Mouse (Mus musculus) hindbrain, embryonic 13.5 days (tissue): ENCODE measurements around the gene Scn10a. TPM values are rescaled to one million over a fixed set of nuclear protein-coding genes. Genes with fewer than 3 reads are reported as not detected.

Experiments
- ATAC-seq: fragments of 200-750 bp; cut with Nextera tagmentation; 2 replicates; pipeline ENCODE4 v1.8.0; 2017; ENCODE audit warnings: moderate TSS enrichment; ENCODE audit not compliant: low FRiP score
- H3K27ac ChIP-seq: fragments of 300-500 bp; sonication (generic); 2 replicates; pipeline ENCODE4 v1.5.1; 2015; ENCODE audit warnings: inconsistent platforms, mild to moderate bottlenecking, moderate library complexity
- H3K27me3 ChIP-seq: fragments of 300-500 bp; sonication (generic); 2 replicates; pipeline ENCODE4 v1.6.1; 2015; ENCODE audit warnings: mild to moderate bottlenecking, inconsistent platforms
- H3K36me3 ChIP-seq: fragments of 300-500 bp; sonication (generic); 2 replicates; pipeline ENCODE4 v1.6.1; 2015; ENCODE audit warnings: mild to moderate bottlenecking, inconsistent platforms
- H3K4me1 ChIP-seq: fragments of 300-500 bp; sonication (generic); replicated peaks from 2 replicates; pipeline ENCODE4 v1.6.1; 2015; ENCODE audit warnings: inconsistent platforms
- H3K4me2 ChIP-seq: fragments of 300-500 bp; sonication (generic); 2 replicates; pipeline ENCODE4 v1.6.1; 2015; ENCODE audit warnings: inconsistent platforms, mild to moderate bottlenecking, moderate library complexity
- H3K4me3 ChIP-seq: fragments of 300-500 bp; sonication (generic); 2 replicates; pipeline ENCODE4 v1.5.1; 2015; ENCODE audit warnings: mild to moderate bottlenecking, inconsistent platforms
- H3K9ac ChIP-seq: fragments of 300-500 bp; sonication (generic); 2 replicates; pipeline ENCODE4 v1.6.1; 2015; ENCODE audit warnings: mild to moderate bottlenecking, inconsistent platforms
- H3K9me3 ChIP-seq: fragments of 300-500 bp; sonication (generic); 2 replicates; pipeline ENCODE4 v1.6.1; 2016; ENCODE audit warnings: inconsistent platforms
- WGBS: fragments of 180-500 bp; shearing (Covaris S2); methylation state at CpG from one replicate; pipeline ENCODE4 v1.1.7; 2015; 5-methylcytosine and 5-hydroxymethylcytosine counted together
- polyA plus RNA-seq: library from polyadenylated mRNA; unstranded; fragments of >200 nt; fragmentation: Nextera tagmentation; extraction: Ambion mirVana; gene quantifications from 2 replicates; pipeline ENCODE4 v1.2.1, GENCODE M21; 2015

Gene Scn10a
- polyA plus RNA-seq, 1 experiment from 2014 or later = 2.2 TPM

GRCm38 (mm10) chr9:119632801-119633200 is 86.3 kb downstream of the Scn10a start:
- Histone ChIP-seq H3K27ac (peak overlapping the region; percentile 18; the same call in 1 of the 2 replicates), H3K4me3 (no peak overlapping the region), H3K4me2 (no peak overlapping the region), H3K4me1 (peaks cover 34% of the 10 kb centered on the region), H3K9ac (no peak overlapping the region), H3K9me3 (no peaks in the 10 kb centered on the region), H3K36me3 (no peaks in the 10 kb centered on the region), H3K27me3 (peaks cover 21% of the 10 kb centered on the region)
- ATAC-seq = no peak
- 47% methylated on average over 12 of the region's 12 CpGs for WGBS

- WGBS = 38% methylated on average over 15 of the region's 15 CpGs
- peak overlapping the region; percentile 70 for H3K27ac ChIP-seq
- ATAC-seq = peak; percentile 51
Measured at GRCm38 (mm10) chr9:119631899-119632533, 87.1 kb downstream of the Scn10a start.

GRCm38 (mm10) chr9:119631393-119631898 is 87.7 kb downstream of the Scn10a start:
- H3K27ac ChIP-seq = peak overlapping the region; percentile 70
- ATAC-seq = peak; percentile 56; the same call in 1 of the 2 replicates
- no peak overlapping the region for H3K9ac ChIP-seq
- H3K36me3 ChIP-seq = no peaks in the 10 kb centered on the region
- no peak overlapping the region for H3K4me3 ChIP-seq
- no peaks in the 10 kb centered on the region for H3K9me3 ChIP-seq
- peaks cover 21% of the 10 kb centered on the region for H3K27me3 ChIP-seq
- peaks cover 34% of the 10 kb centered on the region for H3K4me1 ChIP-seq
- H3K4me2 ChIP-seq = no peak overlapping the region
- 52% methylated on average over 13 of the region's 13 CpGs for WGBS

More at GRCm38 (mm10) chr9:119631899-119632533, 87.1 kb downstream of the Scn10a start:
- Histone ChIP-seq H3K9me3 (no peaks in the 10 kb centered on the region), H3K4me2 (no peak overlapping the region), H3K27me3 (peaks cover 21% of the 10 kb centered on the region), H3K36me3 (no peaks in the 10 kb centered on the region), H3K4me3 (no peak overlapping the region), H3K4me1 (peaks cover 34% of the 10 kb centered on the region), H3K9ac (no peak overlapping the region)

- Histone ChIP-seq H3K27me3 (0 out of 2 replicates have a peak, but pooled peaks cover 4% of the 10 kb centered on the region), H3K9ac (no peak overlapping the region), H3K9me3 (peaks cover 5% of the 10 kb centered on the region; the same call in 1 of the 2 replicates), H3K27ac (peak overlapping the region; percentile 30; the same call in 1 of the 2 replicates), H3K4me3 (no peak overlapping the region), H3K4me1 (peaks cover 26% of the 10 kb centered on the region), H3K36me3 (no peaks in the 10 kb centered on the region), H3K4me2 (no peak overlapping the region)
- WGBS = 61% methylated on average over 8 of the region's 8 CpGs
- no peak for ATAC-seq
Measured at GRCm38 (mm10) chr9:119628690-119629268, 90.3 kb downstream of the Scn10a start.

- Histone ChIP-seq H3K27me3 (0 out of 2 replicates have a peak, but pooled peaks cover 4% of the 10 kb centered on the region), H3K4me1 (peaks cover 16% of the 10 kb centered on the region), H3K9ac (no peak overlapping the region), H3K4me2 (no peak overlapping the region), H3K4me3 (no peak overlapping the region), H3K36me3 (no peaks in the 10 kb centered on the region), H3K27ac (no peak overlapping the region), H3K9me3 (peaks cover 5% of the 10 kb centered on the region; the same call in 1 of the 2 replicates)
- WGBS = 87% methylated on average over 6 of the region's 6 CpGs
- no peak for ATAC-seq
Measured at GRCm38 (mm10) chr9:119627227-119627626, 91.9 kb downstream of the Scn10a start.

GRCm38 (mm10) chr9:119624151-119624550 is 95.0 kb downstream of the Scn10a start:
- Histone ChIP-seq H3K27ac (no peak overlapping the region), H3K4me1 (peaks cover 6% of the 10 kb centered on the region; the same call in 1 of the 2 replicates), H3K4me3 (no peak overlapping the region), H3K27me3 (0 out of 2 replicates have a peak, but pooled peaks cover 4% of the 10 kb centered on the region), H3K9ac (no peak overlapping the region), H3K9me3 (peaks cover 5% of the 10 kb centered on the region; the same call in 1 of the 2 replicates), H3K4me2 (no peak overlapping the region), H3K36me3 (no peaks in the 10 kb centered on the region)
- ATAC-seq = no peak
- WGBS = 89% methylated on average over 4 of the region's 4 CpGs

- H3K4me3 ChIP-seq = no peak overlapping the region
- no peaks in the 10 kb centered on the region for H3K27me3 ChIP-seq
- ATAC-seq = no peak
- H3K36me3 ChIP-seq = no peaks in the 10 kb centered on the region
- 86% methylated on average over 6 of the region's 6 CpGs for WGBS
- no peaks in the 10 kb centered on the region for H3K9me3 ChIP-seq
- H3K27ac ChIP-seq = no peak overlapping the region
- H3K4me2 ChIP-seq = no peak overlapping the region
- no peak overlapping the region for H3K9ac ChIP-seq
- H3K4me1 ChIP-seq = no peaks in the 10 kb centered on the region
Measured at GRCm38 (mm10) chr9:119614798-119615197, 104.3 kb downstream of the Scn10a start.

GRCm38 (mm10) chr9:119610563-119611166 is 108.5 kb downstream of the Scn10a start:
- Histone ChIP-seq H3K4me2 (no peak overlapping the region), H3K27me3 (no peaks in the 10 kb centered on the region), H3K27ac (no peak overlapping the region), H3K9ac (no peak overlapping the region), H3K9me3 (no peaks in the 10 kb centered on the region), H3K4me3 (no peak overlapping the region), H3K4me1 (no peaks in the 10 kb centered on the region), H3K36me3 (no peaks in the 10 kb centered on the region)
- 86% methylated on average over 7 of the region's 7 CpGs for WGBS
- ATAC-seq = no peak

- Histone ChIP-seq H3K4me3 (no peak overlapping the region), H3K9ac (no peak overlapping the region), H3K36me3 (no peaks in the 10 kb centered on the region), H3K9me3 (no peaks in the 10 kb centered on the region), H3K4me2 (no peak overlapping the region), H3K27me3 (no peaks in the 10 kb centered on the region), H3K27ac (no peak overlapping the region), H3K4me1 (no peaks in the 10 kb centered on the region)
- no peak for ATAC-seq
- WGBS = 96% methylated on average over 5 of the region's 5 CpGs
Measured at GRCm38 (mm10) chr9:119606906-119607305, 112.2 kb downstream of the Scn10a start.

- no peak overlapping the region for H3K27ac ChIP-seq
- H3K4me3 ChIP-seq = no peak overlapping the region
- H3K4me2 ChIP-seq = no peak overlapping the region
- H3K36me3 ChIP-seq = no peaks in the 10 kb centered on the region
- no peak for ATAC-seq
- H3K9ac ChIP-seq = no peak overlapping the region
- H3K4me1 ChIP-seq = no peaks in the 10 kb centered on the region
- peaks cover 4% of the 10 kb centered on the region; the same call in 1 of the 2 replicates for H3K9me3 ChIP-seq
- 83% methylated on average over 8 of the region's 8 CpGs for WGBS
- no peaks in the 10 kb centered on the region for H3K27me3 ChIP-seq
Measured at GRCm38 (mm10) chr9:119604607-119605006, 114.5 kb downstream of the Scn10a start.

- H3K9ac ChIP-seq = no peak overlapping the region
- H3K4me3 ChIP-seq = no peak overlapping the region
- 92% methylated on average over 10 of the region's 10 CpGs for WGBS
- H3K9me3 ChIP-seq = peaks cover 4% of the 10 kb centered on the region; the same call in 1 of the 2 replicates
- H3K4me2 ChIP-seq = no peak overlapping the region
- H3K36me3 ChIP-seq = no peaks in the 10 kb centered on the region
- H3K27me3 ChIP-seq = 0 out of 2 replicates have a peak, but pooled peaks cover 3% of the 10 kb centered on the region
- H3K4me1 ChIP-seq = no peaks in the 10 kb centered on the region
- H3K27ac ChIP-seq = no peak overlapping the region
- ATAC-seq = no peak
Measured at GRCm38 (mm10) chr9:119598501-119598900, 120.6 kb downstream of the Scn10a start.

- Histone ChIP-seq H3K9me3 (peaks cover 4% of the 10 kb centered on the region; the same call in 1 of the 2 replicates), H3K27ac (no peak overlapping the region), H3K4me2 (no peak overlapping the region), H3K36me3 (no peaks in the 10 kb centered on the region), H3K27me3 (0 out of 2 replicates have a peak, but pooled peaks cover 3% of the 10 kb centered on the region), H3K4me1 (no peaks in the 10 kb centered on the region), H3K9ac (no peak overlapping the region), H3K4me3 (no peak overlapping the region)
- ATAC-seq = no peak
- WGBS = 78% methylated on average over 8 of the region's 8 CpGs
Measured at GRCm38 (mm10) chr9:119597332-119597731, 121.8 kb downstream of the Scn10a start.
